Mouse (Mus musculus) WW6 (cell line): ENCODE data around the gene Znrf2.
"Not testable (repeated sequence)": the region's sequence is repeated elsewhere in the genome, so short reads cannot be mapped to it uniquely, and the experiment has no call there.

Experiments used
- DNase-seq: peaks from one replicate; pipeline ENCODE4 v3.0.0-alpha.2; 2013; ENCODE audit warnings: low read depth, low spot score

Gene Znrf2

DNA sequence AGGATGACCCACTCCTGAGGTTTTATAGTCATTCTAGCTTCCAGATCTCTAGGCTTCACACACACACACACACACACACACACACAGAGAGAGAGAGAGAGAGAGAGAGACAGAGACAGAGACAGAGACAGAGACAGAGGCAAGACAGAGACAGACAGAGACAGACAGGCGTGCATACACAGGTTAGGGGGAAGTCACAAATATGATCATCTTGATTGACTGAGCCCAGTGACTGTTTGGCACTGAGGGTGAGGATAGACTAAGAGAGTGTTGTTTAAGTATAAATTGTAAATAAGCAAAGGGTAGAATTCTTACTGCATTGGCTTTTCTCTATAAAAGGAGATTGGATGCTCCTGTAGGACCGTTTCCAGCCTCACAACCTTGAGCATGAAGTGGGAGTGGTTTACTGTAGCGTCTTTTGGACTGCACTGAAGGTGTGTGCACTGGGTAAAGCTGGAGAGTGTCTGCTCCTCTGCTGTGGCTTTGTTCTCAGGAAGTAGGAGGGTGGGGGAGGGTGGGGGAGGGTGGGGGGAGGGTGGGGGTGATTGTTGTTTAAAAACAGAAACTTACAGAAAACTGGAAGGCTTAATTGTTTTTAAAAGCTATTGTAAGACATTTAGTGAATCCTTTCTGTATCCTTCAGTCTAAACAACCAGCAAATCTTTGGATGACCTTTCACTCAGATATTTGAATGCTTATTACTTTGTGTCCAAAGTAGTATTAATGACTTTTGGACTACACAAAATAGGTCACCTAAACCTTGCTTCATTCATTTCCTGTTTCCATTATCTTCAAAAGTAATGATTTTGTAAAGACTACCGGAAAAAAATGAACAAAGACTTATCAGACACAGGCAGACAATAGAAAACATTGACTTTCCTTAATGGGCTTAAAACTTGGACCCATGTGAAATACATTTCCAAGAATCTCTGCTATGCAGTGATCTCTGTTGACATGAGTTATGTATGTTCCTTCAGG, 32.8 kb downstream of the Znrf2 start:
- no peak for DNase-seq

DNA sequence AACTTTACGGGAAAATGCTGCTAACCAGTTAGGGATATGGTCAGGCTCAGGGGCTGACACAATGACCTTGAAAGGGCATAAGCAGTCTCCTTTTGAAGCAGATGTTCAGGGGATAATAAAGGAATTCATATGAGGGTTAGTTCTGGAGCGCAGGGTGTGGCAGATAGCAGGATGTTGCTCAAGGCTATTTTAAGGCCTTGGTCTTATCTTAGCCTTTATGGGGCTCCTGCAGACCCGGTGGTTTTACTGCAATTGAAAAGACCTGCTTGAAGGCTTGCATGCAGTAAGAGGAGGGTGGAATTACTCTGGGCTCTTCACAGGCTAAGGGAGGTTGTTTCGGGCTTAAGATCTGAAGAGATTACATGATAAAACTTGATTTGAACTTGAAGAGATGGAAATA, 35.1 kb downstream of the Znrf2 start:
- DNase-seq, result no peak

DNA sequence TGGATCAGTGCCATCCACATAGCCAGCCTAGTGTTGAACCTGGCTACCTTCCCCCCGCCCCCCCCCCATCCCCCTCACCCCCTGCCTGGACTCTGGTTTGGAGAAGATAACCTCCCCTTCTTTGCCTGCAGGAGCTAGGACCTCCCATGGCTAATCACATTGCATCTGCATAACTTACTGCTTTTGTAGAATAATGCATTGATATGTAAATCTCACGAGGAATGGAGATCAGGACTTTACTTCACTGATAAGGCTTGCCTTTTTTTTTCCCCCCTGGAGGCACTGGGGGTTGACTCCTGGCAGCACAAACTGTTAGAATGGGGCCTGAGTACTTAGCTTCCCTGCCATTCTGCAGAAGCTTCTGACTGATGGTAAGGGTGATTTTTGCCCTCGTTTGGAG, 36.0 kb downstream of the Znrf2 start:
- DNase-seq, result peak; percentile 42

DNA sequence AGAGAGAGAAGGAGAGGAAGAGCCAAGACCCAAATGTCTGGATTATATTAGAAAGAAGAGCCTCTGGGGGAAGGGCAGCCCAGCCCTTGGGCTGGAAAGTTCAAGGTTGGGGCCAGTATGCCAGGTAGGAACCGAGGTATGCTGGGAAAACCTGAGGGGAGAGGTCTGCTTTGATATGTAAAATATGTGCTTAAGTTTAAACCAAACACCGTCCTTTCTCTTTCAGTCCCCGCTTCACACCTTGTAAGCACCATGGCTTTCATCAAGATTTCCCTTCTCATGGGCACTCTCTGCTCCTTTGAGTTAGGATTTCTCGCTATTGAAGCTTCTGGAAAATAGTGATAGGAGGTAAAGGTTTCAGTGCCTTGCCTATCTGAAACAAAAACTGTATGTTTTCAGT, 38.1 kb downstream of the Znrf2 start:
- DNase-seq, result peak; percentile 52

DNA sequence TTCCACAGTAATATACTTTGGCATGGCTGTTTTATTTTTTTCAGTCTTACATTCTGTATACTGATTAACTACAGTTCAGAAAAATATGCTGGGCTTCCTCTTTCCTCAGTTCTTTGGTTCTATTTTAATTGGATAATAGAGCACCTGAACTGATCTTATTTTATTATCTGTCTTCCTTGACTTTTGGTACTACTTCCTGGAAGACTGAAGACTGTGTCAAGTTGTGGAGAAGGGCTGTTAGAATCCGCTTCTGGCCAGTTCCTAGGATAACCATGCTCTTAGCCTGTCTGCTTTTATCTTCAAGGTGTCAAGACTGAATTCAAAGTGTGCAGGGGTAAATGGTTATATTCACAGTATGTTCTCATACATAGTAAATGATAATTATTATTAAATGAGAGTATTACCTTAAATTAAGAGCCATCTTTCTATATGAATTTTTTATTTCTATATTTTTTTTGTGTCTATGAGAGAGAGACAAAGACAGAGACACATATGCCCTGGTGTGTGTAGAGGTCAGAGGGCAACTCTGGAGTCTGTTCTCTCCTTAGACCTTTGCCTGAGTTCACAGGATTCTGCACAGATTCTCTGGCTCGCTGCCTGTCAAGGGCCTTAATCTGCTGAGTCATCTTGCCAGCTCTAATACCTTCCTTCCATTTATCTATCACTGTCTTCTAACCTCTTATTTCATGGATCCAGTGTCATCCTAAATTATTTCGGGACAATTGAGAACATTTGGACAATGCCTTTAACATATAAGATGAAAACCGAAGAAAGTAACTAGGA, 39.3 kb downstream of the Znrf2 start:
- no peak for DNase-seq

DNA sequence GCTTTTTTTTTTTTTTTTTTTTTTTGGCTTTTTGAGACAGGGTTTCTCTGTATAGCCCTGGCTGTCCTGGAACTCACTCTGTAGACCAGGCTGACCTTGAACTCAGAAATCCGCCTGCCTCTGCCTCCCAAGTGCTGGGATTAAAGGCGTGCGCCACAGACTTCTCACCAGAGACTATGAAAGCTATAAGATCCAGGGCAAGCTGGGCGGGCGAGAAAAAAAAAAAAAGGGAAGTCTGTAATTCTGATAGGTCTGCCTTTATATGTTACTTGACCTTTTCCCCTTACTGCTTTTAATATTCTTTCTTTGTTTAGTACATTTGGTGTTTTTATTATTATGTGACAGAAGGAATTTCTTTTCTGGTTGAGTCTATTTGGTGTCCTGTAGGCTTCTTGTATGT, 42.4 kb downstream of the Znrf2 start:
- DNase-seq, result not testable (repeated sequence)

DNA sequence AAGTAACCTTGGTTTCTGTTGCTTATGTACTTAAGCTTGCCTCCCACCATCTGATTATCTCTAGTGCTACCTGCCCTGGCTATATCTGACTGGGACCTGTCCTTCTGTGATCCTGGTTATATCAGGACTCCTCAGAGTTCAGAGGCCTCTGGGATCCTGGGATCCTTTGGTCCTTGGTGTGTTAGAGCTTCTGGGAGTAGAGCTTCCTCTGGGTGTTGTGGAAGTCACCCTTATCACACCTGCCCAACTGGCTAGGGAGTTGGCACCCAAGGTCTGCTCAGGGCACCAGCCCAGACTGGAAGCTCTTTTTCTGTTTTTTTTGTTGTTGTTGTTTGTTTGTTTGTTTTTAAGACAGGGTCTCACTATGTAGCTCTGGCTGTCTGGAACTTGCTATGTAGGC, 43.5 kb downstream of the Znrf2 start:
- no peak for DNase-seq

DNA sequence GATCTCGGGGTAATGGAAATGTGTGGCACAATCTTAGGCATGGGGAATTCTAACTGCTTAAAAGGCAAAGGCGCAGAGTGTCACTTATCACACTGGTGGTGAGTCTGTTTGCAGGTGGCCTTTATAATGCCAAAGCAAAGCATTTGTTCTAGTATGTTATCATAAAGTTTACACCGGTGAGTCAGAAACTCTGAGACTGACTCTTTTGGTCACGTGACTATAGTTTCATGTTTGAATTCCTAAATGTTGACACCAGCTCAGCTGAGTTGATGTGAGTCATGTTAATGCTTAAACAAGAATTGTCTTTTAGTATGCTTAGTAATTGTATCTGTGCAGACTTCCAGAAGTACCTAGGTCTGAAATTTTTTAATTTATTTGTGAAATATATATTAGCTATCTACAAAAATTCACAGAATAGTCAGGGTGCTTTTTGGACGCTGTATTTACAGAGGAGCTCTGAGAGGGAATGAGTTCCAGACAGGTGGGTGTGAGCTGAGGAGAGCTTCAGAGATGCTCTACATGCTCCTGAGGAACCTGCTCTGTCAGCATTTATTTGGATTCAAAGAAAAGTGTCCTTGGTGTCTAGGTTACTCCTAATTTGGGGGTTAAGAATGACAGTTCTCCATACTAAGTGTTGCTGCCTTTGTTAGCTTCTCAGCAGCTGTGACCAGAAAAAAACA, 50.2 kb downstream of the Znrf2 start:
- DNase-seq, result no peak

DNA sequence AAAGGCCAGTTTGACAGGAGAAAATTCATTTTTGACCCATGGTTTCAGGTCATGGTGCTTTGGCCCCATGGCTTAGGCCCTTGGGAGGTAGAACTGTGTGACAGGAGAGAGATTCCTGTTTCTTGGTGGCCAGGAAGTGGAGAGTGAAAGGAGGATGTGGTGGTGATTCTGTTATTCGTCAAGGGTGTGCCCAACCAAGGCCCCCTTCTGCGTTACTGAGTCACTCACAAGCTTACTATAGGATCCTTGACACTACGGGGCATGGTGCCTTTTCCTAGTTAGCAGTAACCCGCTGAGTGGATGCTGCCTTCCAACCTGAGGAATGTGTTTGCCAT, 50.7 kb downstream of the Znrf2 start:
- no peak for DNase-seq

DNA sequence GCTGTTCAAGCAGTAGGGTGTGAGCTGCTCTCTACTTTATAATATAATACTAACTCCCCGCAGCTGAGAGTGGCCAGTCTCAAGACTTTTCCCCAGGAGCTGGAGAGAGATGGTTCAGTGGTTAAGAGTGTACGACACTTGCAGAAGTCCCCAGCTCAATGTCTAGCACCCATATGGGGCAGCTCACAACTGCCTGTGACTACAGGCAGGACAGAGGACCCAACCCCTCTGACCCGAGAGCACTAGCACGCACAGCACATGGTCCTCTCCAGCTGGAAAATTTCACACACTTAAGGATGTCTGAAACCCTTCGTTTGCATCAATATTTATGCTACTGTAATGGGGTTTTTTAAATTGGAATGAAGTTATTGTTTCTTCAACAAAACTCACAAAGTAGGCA, 56.3 kb downstream of the Znrf2 start:
- no peak for DNase-seq

DNA sequence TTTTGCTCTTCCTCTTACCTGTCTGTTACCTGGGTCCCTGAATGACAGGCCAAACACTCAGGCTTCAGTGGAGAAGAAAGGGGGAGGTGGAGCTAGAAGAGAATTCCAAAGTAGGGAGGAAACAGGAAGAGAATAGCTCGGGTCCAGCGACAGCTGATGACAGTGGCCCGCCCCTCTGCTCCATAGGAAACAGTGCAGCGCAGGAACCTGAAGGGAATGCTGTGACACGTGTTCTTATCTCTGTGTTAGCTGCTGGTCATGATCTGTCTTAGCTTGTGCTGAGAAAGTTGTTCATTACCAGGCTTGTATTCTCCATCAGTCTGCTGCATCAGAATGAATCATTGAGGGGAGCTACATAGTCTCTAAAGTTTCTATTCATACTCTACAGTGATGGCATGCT, 60.1 kb downstream of the Znrf2 start:
- DNase-seq, result no peak

DNA sequence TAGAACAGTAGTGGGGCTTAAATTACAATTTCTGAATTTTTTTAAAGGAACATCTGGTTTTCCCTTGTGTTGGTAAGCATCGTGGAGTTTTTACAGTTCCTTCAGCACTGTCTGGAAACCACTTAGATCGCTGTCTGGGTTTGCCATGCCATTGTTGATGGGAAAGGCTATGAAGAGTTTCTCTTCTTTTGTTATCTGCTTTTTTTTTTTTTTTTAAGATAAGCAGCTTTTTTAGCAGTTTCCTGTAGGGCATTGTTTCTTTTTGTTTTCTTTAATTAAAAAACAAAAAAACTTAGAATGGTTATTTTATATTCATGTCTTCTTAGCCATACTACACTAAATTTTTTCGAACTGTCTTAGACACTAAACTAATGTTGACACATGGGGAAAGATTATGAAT, 60.9 kb downstream of the Znrf2 start:
- no peak for DNase-seq

DNA sequence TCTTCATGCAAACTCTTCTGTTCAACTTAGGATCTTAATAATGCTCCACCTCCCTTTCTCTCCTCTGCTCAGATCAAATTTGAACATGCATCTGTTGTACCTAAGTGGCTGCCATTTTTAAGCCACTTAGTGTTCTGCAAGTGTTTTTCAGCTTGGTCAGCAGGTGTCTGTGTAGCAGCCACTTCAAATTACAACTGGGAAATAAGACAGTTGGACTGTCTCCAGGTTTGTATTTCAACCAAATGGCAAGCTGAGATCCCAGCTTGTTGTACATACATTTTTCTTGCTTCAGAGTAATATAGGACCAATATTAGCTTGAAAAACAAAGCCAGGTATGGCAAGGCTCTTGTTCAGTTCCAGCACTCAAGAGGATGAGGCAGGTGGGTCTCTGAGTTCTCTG, 61.8 kb downstream of the Znrf2 start:
- DNase-seq, result no peak

DNA sequence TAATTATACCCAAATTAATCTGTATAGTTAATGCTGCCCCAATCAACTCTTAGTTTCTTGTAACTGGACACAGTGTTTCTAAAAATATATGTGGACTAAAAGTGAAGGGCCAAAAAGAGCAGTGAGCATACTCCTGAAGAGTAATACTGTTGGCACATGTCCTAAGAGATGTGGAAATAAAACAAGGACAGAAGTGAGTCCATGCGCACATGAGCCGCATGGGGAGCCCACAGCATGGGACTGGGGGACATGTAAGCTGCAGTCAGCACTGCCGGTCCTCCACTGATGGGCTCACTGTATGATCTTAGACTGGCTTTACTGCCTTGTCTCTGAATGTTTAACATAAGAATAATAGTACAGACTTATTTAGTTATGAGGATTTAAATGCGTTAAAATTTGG, 63.4 kb downstream of the Znrf2 start:
- no peak for DNase-seq

DNA sequence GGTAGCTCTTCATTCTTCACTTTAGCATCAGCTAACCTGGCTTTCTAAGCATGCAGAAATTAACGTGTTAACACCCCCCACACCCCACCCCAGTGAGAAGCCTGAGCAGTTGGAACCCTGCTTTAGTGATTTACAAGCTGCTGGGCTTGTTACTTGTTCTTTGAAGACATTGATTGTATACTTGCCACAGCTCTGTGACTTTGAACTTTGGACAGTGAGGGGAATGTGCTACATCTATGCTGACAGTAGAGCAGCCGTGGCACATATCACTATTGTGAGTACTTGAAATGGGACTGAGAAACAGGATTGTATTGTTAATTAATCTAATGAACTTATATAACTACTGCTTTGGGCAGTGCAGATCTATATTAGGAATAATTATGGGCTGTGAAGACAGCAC, 66.7 kb downstream of the Znrf2 start:
- DNase-seq, result no peak

DNA sequence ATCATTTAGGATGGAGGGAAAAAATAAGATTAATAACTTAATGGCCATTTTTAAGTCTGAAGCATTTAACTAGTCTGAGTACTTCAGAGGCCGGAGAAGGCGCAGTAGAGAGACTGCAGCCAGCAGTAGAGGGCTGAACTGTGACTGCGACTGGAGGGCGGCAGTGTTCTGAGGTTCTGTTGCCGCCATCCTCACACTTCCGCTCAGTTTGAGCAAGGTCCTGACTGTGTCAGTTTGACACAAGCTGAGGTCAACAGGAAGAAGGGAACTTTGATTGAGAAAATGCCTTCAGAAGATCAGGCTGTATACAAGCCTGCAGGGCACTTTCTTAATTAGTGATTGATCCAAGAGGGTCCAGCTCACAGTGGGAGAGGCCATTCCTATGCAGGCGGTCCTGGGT, 69.5 kb downstream of the Znrf2 start:
- no peak for DNase-seq

DNA sequence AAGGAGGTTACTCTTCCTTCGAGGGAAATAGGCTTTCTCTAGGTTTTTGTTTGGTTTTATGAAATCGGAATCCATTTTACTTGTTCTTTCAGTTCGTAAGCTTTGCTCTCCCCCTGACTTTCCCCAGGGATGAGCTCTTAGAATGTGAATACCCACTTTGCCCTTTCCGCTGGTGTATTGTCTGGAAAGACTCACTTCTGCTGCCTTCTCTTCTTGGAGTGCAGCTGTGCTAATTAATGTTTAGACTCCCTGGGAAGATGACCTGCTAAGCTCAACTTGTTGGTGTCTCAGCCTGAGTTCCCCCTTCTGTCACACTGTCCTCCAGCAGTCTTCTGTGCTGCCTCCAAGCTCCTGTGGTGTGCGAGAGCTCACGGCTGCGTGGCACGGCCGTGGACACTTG, 73.5 kb downstream of the Znrf2 start:
- DNase-seq, result no peak

DNA sequence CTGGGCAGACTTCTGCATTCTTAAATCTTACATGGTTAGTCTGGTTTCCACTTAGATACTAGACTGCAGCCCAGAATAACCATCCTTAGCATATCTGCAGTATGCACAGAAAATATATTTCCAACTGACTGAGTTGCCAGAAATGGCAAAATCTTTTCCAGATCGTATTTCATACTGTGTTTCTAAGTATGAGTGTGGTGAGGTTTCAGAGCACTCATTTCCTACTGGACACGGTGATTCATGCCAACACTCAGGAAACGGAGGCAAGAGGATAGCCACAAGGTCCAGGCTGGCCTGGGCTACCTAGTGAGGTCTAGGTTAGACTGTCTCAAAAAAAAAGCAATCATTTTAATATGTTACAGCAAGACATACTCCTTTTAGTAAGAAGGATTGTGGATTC, 74.7 kb downstream of the Znrf2 start:
- no peak for DNase-seq

DNA sequence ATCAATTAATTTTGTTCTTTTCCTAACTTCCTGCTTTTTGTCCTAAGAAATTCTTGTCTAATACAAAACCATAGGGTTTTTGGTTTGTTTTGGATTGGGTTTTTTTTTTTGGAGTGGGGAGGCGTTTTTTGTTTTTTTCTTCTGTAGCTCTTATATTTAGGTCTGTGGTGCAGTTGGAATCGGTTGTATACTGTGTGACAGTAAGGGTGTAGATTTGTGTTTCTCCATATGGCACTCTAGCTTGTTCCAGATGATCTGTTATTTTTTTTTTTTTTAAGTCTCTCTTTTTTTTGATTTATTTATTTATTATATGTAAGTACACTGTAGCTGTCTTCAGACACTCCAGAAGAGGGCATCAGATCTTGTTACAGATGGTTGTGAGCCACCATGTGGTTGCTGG, 83.5 kb downstream of the Znrf2 start:
- no peak for DNase-seq

DNA sequence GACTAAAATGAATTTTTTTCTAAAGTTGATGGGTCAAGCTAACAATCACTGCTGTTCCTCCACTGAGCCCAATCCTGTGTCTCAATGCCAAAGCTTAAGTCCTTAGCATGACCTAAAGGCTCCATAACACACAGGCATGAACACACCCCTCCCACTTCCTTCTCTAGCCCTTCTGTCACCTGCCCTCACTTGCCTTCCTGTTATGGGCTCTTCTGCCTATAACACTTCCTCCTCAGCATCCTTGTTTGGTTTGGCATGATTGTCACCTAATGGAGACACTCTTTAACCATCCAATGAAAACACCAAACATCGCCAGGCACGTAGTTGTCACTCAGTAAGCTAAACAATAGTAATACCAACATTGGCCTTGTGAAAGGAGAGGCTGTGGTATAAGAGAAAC, 85.8 kb downstream of the Znrf2 start:
- DNase-seq, result no peak

DNA sequence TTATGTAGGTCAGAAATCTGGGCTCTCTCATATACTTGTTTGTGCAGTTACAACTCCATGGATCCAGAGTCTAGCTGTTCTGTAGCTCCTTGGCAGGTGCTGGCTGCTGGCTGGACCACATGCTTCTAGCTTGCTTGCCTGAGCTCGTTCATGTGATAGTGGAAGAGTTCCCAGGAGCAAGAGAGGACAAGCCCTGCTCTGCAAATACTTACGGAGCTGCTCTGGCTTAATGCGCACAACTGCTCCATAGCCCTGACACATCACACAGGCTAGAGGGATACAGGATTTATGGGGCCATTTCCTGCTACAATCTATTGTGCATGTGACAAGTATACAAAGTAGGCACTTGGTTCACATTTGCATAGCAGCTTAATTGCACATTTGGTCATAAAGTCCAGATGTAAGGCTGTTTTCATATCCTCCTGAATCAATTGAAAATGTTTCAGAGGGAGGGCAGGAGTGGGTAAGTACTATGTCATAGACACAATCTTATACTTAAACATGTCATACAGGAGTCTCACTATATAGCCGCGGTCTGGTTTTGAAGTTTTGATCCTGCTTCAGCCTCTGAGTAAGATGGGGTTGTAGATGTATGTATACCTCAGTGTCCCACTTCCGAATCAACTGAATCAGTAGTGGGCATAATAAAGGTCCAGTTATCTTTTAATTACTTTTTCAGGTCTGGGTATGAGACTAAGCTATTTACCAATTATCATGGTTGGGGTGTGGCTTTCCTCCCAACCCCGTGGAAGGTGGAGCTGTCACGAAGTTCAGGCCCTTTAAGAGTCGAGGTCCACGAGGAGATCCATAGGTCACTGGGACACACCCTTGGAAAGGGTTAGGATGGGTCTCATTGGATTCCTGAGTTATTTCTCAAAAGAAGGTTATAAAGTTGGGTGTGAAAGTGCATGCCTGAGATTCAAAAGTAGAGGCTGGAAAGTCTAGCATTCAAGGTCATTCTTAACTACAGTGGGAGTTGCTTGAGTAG, 89.6 kb downstream of the Znrf2 start:
- DNase-seq, result no peak
